Mouse (Mus musculus): Measurements from ENCODE around the gene Gm2431.
"Not testable (repeated sequence)": the region's sequence is repeated elsewhere in the genome, so short reads cannot be mapped to it uniquely, and the experiment has no call there.

- not testable (repeated sequence) for TF ChIP-seq ZNF384 (IDR thresholded peaks at IDR 0.05; ENCODE audit: low read depth, low read length); MAFK (IDR thresholded peaks at IDR 0.05; ENCODE audit: insufficient read depth, low read depth, low read length); HCFC1 (IDR thresholded peaks at IDR 0.05; ENCODE audit: borderline replicate concordance, insufficient read depth, low read length); CHD2 (IDR thresholded peaks at IDR 0.05; ENCODE audit: low read depth, low read length)
Measured at GRCm38 (mm10) chr7:142274263-142274662, 16.1 kb upstream of the Gm2431 start, which contains the start of gene Gm4559.

Measured in ES-E14 (cell line).